Mouse (Mus musculus) embryonic fibroblast, embryonic 13.5 days (primary cell): ENCODE results near the gene Cadm2.

Source experiments
- CTCF ChIP-seq: IDR thresholded peaks from 2 replicates; pipeline ENCODE4 v1.5.1; 2011; ENCODE audit warnings: mild to moderate bottlenecking, control low read depth, low read length, moderate library complexity, borderline replicate concordance; ENCODE audit not compliant: insufficient read depth
- POLR2A ChIP-seq: IDR thresholded peaks from 2 replicates; pipeline ENCODE4 v1.6.1; 2011; ENCODE audit warnings: low read depth, mild to moderate bottlenecking, control low read depth, low read length, moderate library complexity

DNA sequence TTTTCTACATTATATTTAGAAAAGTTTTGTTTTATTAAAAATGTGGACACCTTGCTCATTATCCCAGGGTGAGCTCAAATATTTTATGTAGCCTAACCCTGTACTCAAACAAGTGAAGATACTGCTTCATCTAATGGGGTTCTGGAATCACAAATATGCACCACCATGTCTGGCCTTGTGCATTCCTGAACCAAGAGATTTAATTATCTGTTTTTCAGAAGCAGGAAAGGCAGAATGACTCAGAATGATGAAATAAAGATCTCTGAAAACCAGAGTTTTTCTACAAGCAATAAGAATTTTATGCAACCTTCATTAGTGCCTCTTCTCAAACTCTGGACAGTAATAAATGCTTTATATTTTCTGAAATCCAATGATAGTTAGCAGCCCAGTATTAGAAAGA is 993.2 kb downstream of the Cadm2 start:
- TF ChIP-seq CTCF = no peak
- no peak for TF ChIP-seq POLR2A
